Mouse (Mus musculus): Measurements from ENCODE around the gene Gm17455.

The Gm17455 gene

DNA sequence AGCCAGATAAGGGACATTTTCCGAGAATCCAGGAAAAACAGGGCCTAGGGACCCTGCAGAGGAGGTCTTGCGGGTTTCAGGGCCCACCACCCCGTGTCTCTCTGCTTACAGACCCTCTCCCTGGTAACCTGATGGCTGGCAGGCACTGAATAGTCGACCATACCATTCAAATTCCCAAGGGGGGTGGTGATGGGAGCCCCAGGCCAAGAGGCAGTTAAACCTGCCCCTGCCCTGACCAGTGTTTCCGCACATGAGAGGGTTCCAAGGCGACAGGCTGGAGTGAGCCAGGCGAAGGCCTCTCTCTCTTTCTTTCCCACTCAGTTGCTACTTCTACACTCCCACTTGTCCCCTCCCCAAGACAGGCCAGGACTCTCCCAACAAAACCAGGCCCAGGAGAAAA lies at the start of gene Gm17455:
TSS of gene Gm17455 (plus strand) at position 278 of the 400 bp plus-strand sequence.
- no peak for DNase-seq (ENCODE audit: low read depth)

DNA sequence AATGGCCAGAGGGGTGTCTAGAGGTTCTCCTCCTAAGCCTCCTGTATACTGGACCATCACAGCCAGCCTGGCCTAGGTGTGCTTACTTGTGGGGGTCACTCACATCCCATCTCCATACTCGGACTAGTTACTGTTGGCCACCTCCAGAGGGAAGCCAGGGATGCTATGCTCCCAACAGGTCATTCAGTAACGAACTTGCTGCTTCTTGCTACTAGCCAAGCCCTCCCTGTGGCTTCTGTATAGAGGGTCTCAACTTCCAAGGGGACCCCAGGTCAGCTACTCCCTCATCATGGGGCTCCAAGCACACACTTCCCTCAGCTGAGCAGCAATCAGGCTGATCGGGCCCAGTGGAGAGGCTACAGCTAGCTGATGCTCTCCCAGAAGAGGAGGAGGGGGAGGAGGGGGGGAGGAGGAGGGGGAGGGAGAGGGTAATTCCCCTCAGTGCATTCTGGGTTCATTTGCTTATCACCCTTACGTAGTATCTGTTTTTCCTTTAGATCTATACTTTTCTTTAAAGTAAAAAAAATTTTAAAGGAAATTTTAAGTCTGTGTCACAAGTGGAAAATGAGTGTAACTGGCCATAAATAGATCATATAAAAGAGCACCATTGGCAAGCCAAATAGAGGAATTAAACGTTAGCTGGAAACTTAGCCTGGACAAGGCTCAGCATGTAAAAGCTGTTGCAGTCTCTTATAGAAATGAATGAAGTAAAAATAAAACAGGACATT lies 49.3 kb upstream of the Gm17455 start:
- DNase-seq (ENCODE audit: low read depth), result peak; percentile 81

DNA sequence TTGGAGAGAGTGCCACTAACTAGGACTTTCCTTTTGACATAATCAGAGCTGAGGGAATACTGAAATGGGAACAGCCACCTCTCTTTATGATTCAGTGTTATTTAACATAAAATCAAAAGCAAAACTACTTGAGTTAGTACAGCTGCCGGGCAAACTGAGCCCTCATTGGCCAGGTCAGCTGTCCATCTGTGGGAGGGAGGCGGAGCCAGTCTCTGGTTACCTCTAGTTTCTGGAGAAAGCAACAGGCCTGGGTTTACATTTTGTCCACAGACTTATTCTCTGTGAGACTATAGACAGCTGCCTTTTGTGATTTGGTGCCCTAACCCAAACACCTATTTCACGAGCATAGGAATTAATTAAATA lies 48.7 kb upstream of the Gm17455 start:
- peak; percentile 97 for DNase-seq (ENCODE audit: low read depth)

DNA sequence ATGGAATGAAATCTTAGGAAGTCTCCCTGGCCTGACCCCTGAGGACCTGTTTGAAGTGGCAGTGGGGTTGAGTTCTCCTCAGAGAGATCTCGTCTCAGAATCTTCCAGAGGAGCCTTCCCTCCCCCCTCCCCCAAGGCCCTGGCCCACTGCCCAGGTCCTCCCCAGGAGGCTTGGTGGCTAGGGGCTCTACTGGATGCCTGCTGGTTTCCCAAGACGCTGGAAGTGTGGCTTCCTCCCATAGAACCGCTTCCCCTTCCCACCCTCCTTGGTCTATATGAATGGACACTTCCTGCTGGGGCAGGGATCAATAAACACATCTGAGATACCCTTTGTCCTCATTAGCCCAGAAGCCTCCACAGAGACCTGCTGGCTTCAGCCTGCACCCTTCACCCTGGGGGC lies 48.3 kb upstream of the Gm17455 start:
- DNase-seq (ENCODE audit: low read depth), result no peak

DNA sequence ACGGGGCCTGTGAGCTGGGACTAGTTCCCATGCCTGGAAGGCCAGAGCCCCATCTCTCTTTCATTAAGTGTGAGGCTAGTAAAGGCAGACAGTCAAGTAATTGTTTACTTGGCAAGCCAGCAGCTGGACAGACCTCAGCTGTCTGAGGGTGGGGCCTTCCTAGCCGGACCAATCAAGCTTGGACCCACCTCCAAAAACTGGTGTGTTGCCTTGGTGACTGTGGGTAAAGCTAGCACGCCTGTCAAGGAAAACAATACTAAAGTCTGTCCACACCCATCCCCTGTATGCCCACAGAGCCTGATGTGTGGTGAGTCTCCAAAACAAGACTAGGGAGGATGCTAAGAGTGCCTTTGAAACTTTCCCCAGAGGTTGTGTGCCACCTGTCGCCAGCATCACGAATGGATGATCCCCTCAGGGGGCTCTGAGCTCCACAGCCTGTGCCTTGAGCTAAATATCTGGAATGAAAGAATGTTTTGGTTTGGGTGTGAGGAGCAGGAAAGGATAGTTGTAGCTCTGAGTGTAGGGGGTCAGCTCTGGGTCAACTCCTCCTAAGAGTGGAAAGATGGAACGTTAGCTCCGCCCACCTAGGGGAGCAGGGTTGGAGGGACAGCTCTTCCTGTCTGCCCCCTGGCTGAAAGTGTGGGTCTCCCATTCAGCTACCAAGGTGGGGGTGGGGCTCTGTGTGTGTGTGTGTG lies 47.6 kb upstream of the Gm17455 start:
- DNase-seq (ENCODE audit: low read depth), result peak; percentile 95

DNA sequence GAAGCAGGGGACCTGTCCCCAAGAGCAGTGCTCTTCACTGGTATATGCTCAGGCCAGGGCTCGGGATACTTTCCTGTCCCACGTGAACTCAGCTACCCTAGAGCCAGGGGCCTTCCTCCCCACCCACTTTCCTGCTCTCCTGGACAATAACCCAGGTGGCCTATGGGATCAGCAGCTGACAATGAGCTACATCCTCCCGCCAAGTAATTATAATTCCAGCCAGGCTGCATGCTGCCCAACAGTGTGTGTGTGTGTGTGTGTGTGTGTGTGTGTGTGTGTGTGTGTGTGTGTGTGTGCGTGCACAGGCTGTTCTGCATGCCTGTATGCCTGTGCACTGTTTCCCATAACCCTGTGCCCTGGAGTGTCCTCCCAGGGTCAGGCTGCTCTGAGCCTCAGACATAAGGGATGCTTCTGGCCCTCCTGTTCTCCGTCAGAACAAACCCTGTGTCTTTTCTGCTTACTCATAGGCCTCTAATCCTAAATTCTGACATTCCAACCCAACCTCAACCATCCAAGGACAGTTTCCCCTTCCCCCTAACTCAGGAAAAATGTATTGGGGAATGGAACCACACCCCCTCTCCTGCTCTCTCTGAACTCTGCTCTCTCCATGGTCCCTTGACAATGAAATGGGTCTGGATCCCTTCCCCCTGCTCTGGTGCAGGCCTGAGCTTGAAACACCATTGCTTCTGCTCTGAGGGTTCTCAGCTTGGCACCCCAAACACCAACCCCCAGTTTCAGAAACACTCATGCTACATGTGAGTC lies 46.1 kb upstream of the Gm17455 start:
- DNase-seq (ENCODE audit: low read depth), result peak; percentile 18

DNA sequence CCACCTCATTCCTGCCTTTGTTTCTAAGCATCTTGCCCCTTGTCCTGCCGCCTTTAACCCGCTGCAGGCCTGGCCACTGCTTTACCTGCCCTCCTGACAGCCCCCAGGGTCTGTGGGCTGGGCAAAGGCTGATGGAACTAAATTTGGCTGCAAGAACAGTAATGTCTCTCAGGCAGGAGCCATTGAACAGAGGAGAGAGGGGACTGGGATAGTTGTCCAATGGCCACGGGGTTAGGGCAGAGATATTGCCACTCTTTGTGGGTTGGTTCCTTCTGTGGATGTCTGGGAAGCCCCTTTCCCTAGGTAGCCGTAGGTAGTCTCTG lies 45.6 kb upstream of the Gm17455 start:
- no peak for DNase-seq (ENCODE audit: low read depth)

DNA sequence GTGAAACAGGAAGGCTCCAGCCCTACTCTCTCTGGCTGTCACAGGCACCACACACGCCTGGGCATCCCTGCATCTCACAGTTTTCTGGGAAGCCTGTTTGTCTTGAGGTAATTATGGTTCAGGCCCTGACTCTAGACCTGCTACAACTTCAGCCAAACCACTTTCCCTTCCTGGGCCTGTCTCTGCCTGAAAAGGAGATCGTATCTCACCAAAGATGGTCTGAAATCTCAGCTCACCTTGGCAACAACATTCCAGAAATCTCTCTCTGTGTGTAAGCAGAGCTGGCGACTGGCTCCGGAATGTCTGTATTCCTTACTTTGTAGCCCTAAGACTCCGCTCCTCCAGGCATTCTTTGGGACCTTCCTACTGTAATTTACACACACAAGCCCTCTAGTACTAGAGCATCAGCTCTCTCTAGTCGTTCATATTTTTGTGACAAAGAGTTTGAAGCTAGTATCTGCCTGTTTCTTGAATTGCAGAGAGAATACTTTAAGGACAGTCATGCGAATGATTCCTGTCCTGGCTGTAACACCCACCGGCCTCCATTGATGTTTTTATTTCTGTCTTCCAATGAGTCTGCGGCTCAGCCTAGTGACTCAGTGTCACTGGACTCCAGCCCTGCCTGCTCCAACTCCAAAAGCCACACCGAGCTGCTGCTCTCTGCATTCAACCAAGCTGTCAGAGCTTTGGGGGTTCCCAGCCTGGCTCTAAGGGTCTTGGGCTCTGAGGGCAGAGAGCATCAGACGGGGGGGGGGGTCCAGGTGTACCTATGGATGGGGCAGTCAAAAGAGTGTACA lies 44.4 kb upstream of the Gm17455 start:
- DNase-seq (ENCODE audit: low read depth), result no peak

DNA sequence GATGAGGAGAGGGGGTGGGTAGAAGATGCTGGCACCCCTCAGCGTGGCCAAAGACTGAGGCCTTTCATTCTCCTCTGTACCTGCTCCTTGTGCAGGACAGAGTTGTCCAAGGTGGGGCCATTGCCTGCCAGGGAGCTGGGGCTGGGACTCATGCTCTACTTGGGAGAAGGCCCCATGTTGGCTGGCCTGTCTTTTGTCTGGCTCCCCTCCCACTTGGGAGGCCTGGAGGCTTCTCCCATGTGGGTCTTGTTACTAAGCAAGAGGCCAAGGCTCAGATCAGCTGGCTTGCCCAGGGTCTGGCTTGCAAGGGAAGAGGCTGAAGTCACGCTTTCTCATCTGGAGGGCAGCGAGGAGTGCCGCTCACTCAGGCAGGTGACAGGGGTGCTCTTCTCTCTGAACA lies 42.1 kb upstream of the Gm17455 start:
- DNase-seq (ENCODE audit: low read depth), result no peak

DNA sequence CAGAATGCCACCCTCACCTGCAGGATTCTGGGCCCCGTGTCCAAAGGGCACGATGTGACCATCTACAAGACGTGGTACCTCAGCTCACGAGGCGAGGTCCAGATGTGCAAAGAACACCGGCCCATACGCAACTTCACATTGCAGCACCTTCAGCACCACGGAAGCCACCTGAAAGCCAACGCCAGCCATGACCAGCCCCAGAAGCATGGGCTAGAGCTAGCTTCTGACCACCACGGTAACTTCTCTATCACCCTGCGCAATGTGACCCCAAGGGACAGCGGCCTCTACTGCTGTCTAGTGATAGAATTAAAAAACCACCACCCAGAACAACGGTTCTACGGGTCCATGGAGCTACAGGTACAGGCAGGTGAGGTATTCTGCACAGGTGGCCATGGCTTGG lies 41.6 kb upstream of the Gm17455 start:
- DNase-seq (ENCODE audit: low read depth), result no peak

DNA sequence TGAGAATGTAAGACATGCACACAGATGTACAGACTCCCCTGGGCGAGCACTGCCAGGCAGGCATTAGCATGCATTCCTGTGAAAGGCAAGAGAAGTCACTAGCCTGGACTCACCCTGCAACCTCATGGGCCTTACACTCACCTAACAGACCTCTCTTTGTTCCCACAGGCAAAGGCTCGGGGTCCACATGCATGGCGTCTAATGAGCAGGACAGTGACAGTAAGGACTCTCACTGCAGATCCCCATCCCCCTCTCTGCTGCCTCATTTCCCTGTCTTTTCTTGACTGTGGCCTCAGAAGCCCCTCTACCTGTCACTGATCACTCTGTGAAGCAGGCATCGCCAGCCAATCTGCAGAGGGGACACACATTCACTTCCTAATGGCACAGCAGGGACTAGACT lies 40.8 kb upstream of the Gm17455 start:
- no peak for DNase-seq (ENCODE audit: low read depth)

DNA sequence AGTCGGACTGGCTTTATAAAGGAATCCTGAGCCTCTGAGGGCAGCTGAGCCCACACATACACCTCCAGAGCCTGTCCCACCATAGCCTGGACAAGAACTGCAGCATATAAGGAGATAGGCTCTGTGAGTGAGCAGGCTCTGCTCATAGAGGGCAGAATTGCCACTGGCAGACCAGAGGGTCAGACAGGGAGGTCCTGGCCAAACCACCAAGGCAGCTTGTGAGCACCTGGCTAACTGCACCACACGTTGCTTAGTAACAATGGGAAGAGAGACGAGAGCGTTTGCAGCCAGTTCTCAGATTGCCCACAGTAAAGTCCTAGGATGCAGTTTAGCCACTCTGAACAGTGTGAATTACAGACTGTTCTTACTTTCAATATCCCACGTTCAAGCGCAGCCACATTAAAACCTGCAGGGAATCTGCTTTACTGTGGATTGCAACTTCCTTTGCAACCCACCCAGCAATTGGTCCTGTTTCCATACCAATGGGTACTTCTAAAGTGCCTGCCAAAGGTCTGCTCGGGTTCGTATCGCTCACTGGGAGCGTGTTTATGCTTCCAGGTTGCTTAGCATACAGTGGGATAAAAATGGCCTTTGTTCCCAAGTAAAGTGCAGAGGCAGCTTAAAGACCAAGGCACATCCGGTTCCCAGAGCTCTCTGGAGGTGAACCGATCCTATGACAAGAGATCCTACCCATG lies 37.8 kb upstream of the Gm17455 start:
- DNase-seq (ENCODE audit: low read depth), result no peak

DNA sequence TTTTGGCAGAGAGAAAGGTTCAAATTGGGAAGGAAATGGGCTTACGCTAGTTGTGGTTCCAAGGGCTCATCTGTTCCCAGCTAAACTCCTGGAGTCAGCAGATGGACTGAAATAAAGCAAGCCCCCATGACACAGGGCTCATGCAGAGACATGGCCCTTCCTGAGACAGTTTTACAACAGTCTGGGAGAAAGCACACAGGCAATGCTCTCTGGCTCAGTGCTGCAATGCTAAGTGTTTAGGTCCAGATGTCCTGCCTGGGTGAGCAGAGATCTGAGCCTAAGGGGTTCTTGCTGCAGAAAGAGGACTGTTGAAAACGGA lies 37.3 kb upstream of the Gm17455 start:
- no peak for DNase-seq (ENCODE audit: low read depth)

DNA sequence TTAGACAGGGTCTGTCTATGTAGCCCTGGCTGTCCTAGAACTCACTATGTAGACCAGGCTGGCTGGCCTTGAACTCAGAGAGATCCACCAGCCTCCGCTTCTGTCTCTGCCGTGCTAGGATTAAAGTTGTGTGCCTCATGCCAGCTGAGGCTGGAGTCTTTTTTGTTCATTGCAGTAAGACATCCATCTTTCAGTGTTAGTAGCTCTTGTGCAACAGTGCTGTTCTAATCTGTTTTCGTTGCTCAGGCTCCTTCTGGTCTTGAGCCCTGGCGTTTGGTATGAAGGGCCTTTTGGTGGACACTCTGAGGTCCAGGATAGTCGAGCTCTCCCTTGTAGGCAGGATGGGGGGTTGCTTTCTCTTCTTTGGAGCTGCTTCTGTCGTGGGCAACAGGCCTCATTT lies 36.1 kb upstream of the Gm17455 start:
- DNase-seq (ENCODE audit: low read depth), result no peak

DNA sequence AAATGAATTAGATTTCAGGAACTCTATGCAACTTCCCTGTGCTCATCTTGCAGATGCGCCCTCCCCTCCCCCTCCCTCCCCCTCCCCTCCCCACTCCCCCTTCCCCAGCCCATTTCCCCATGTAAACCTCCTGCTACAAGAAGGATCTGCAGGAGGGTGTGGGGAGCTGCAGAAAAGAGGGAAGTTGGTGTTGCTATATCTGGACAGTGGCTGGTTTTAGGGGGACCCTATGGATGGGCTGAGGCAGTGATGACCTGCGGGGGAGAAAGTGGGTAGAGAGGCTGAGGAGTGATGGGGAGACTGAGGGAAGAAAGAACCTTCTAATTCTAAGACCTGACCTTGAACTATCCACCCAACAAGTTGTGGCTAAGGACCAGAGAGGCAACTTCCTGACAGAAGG lies 32.4 kb upstream of the Gm17455 start:
- no peak for DNase-seq (ENCODE audit: low read depth)

DNA sequence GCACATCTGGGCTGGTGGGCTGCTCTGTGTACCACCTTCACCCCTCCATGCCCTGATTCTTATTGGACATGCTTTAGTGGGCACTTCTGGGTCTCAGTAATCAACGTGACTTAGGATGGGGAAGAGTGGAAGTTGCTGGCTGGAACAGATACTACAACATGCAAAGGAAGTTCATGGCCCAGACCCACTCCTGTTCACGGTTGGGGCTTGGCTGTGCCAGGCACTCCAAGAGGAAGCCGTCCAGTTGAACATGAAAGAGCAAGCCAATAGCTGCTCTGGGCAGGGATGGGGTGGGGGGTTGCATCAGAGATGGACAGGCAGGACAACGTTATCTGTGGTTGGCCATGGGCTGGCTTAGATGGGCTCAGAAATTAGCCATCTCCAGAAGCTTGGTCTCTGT lies 31.6 kb upstream of the Gm17455 start:
- DNase-seq (ENCODE audit: low read depth), result no peak

DNA sequence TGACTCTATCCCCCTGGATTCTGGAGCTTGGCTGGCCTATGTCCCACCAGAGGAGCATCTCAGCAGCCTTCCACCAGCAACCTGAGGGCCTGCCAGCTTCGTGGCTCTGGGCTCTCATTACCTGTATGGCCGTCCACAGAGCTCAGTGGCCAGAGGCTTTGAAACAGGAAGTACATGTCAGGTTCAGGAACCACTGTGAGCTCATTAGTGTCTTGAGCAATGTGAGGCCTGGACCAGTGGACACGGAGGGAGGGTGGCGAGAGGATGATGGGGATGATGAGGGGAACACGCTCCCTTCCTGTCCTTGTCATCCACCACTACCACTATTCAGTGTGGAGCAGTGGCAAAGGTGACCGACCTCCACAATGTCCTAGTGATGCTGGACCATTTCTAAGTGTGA lies 30.1 kb upstream of the Gm17455 start:
- DNase-seq (ENCODE audit: low read depth), result no peak

DNA sequence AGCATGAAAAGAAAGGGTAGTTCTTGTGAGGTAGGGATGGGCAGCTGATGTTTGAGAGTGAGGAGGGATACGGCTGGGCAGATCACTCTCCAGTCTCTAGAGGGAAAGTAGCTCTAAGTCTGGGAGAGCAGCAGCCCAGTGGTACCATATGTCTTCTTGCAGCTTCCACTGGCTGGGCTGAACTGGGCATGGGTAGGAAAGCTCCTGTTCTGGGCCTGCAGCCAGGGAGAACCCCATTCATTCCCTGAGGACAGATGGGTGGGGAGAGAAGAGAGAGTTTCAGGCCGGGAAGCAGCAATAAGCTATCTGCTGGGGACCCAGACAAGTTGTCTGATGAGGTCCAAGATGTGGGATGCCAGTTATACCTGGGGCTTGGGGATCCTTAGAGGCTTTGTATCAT lies 29.4 kb upstream of the Gm17455 start:
- DNase-seq (ENCODE audit: low read depth), result no peak

DNA sequence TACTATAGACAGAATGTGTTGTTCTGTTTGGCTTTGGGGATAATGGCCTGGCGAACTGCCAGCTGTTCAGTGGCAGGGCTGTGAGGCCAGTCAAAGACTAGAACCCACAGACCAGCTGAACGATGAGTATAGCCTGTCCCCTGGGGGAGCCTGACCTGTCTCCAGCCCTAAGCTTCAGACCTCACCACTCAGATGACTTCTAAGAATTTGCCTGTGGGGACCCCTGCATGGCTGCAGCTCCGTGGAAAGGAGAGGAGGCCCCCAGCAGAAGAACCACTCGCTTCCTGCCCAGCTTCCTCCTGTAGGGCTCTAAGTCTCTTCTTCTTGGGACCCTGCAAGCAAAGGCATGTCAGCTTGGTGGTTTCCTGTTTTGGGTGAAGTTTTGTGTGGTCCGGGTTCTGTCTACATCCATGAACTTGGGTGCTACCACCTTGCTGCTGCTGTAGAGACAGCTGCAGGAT lies 28.9 kb upstream of the Gm17455 start:
- DNase-seq (ENCODE audit: low read depth), result peak; percentile 62

DNA sequence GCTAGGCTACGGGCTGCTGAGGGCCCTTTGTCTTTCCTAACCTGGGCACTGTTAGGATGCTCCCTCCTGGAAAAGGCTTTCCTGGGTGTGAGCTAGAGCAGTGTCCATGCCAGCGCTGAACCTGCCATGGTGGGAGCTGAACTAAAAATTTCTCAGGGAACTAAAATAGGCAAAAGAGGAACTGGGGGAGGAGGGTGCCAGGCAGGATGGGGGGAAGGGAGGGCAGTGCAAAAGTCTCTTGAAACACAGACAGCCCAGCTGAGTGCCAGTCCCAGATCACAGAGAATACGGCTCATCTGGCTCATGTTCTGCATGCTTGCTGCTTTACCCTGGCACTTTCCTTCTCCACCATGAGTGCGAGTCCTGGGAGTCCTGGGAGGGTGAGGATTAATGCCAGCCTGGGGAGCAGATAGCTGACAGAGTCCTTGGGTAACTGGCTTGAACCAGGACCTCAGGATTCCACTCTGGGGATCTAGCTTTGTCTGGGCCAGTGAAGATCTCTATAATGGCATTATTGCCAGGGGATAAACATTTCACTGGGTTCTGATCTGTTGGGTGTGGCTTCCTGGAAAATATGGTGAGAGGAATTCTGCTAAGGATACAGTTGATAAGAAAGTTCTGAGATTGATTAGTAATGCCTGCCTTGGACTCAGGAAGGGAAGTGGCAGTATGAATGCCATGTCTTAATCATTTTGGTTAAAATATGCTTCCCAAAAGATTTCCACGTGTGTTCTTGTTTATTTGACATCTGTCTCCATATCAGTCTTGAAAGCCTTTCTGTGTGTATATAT lies 27.7 kb upstream of the Gm17455 start:
- DNase-seq (ENCODE audit: low read depth), result peak; percentile 48

DNA sequence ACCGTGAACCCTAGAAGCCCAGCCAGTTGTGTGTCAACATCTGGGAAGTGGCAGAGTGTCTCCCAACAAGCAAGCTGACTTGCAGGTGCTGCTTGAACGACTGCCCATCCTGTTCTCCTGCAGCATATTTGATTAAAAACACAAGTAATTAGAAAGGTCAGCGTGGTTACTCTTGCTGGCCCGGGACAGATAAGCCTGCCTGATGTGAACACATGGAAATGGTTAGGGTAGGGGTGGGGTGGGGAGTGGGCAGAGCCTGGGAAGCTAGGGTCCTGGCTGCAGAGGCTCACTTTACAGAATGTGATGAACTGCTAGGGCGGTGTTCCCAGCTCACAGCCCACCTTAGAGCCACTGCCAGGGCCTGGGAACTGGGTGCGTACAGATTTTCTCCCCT lies 26.0 kb upstream of the Gm17455 start:
- DNase-seq (ENCODE audit: low read depth), result no peak
